18 mouse cellular contexts compared by ENCODE assay signal in the genomic region with DNA sequence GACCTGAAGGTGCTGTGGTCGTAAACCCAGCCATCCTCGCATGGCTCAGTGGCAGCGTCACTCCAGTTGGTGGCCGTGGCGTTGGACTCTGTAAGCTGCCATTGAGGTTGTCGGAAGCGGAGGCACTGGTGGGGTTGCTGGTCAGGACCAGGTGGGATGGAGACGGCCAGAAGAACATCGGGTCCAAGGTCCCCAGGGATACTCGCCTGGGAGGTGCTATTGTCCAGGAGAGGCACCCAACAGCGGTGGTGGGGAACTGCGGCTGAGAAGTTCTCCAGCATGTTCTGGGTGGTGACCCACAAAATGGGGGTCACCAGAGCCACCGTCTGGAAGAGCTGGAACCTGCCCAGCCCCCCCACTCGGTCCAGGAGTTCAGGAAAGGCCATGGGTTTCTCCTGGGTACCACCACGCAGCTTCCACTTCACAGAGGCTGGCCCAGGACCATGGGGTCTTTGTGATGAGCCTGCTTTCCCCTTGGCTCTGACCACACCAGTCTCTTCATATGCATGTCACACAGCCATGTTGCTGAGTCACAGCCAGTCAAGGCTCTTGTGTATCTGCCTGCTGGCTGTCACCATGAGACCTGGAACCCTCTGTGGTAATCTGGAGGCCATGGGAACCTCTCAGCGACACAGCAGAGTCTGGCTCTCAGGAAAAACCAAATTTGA. TPM values are rescaled to one million over a fixed set of nuclear protein-coding genes. Genes with fewer than 3 reads are reported as not detected.
DNase-seq lines count a peak whose midpoint lies in the region; ATAC-seq and TF ChIP-seq lines count a peak whose summit lies in the region.
"Had no signal": no experiment of that assay in that cellular context is flagged by ENCODE, and none has a peak within 500 bp of the region (broad histone marks: within the 10 kb centered on the region; RNA-seq: fewer than 3 reads in every experiment).

A gene (minus strand): TSS at position 666 of the 668 bp plus-strand sequence.

- H3K9me3 ChIP-seq in kidney, embryonic 16.5 days (ENCODE audit: low read length): no peaks in the 10 kb centered on the region
- H3K9me3 ChIP-seq: embryonic facial prominence, embryonic 15.5 days had no signal

- peak within 1 kb of the TSS; percentile 14 for H3K4me2 ChIP-seq in kidney, embryonic 16.5 days (replicated peaks; ENCODE audit: low read depth, low read length)
- H3K4me2 ChIP-seq: embryonic facial prominence, embryonic 15.5 days had no signal

- H3K4me1 ChIP-seq in kidney, adult 2 months (ENCODE audit: control insufficient read depth, insufficient read depth, low read length): peaks cover 20% of the 10 kb centered on the region
- H3K4me1 ChIP-seq in kidney, embryonic 16.5 days (ENCODE audit: insufficient read depth, low read length): no peaks in the 10 kb centered on the region
- H3K4me1 ChIP-seq: embryonic facial prominence, embryonic 15.5 days had no signal

- H3K4me3 ChIP-seq in kidney, adult 2 months (ENCODE audit: insufficient read depth, low read depth, low read length): peak within 1 kb of the TSS; percentile 62
- peak within 1 kb of the TSS; percentile 18 for H3K4me3 ChIP-seq in kidney, embryonic 16.5 days (ENCODE audit: low read length)
- H3K4me3 ChIP-seq: embryonic facial prominence, embryonic 15.5 days; left cerebral cortex, adult 2 months had no signal

- no peaks in the 10 kb centered on the region for H3K27me3 ChIP-seq in kidney, adult 2 months (replicated peaks; ENCODE audit: control insufficient read depth, insufficient read depth, low read length)
- H3K27me3 ChIP-seq in kidney, embryonic 16.5 days (ENCODE audit: insufficient read depth, low read length): no peaks in the 10 kb centered on the region
- H3K27me3 ChIP-seq: embryonic facial prominence, embryonic 15.5 days had no signal

- TF ChIP-seq POLR2A in kidney, adult 2 months (IDR thresholded peaks at IDR 0.05; ENCODE audit: low read depth, low read length): peak; percentile 3

- H3K27ac ChIP-seq in kidney, adult 2 months (ENCODE audit: insufficient read depth, low read depth, low read length): peak within 1 kb of the TSS; percentile 86
- H3K27ac ChIP-seq in kidney, embryonic 16.5 days (ENCODE audit: low read length): peak within 1 kb of the TSS; percentile 66
- H3K27ac ChIP-seq: embryonic facial prominence, embryonic 15.5 days; left cerebral cortex, adult 2 months had no signal

- no peak for TF ChIP-seq CTCF in kidney, adult 2 months (conservative IDR thresholded peaks at IDR 0.05; ENCODE audit: insufficient read depth, insufficient read length, low read depth, low read length)

- no peaks in the 10 kb centered on the region for H3K36me3 ChIP-seq in kidney, adult 2 months (ENCODE audit: control insufficient read depth, insufficient read depth, low read length)
- H3K36me3 ChIP-seq in kidney, embryonic 16.5 days (ENCODE audit: insufficient read depth, low read length): no peaks in the 10 kb centered on the region
- H3K36me3 ChIP-seq: embryonic facial prominence, embryonic 15.5 days had no signal

- no peak; the same call in 1 of the 2 replicates for ATAC-seq in kidney, embryonic 16.5 days (ENCODE audit: low FRiP score, low TSS enrichment)
- no peak for ATAC-seq in CD4-positive, CD25-positive, alpha-beta regulatory T cell, adult 4 months

- DNase-seq in cerebellum, adult 11-12 months: peak; percentile 51
- DNase-seq in cerebellum, postnatal 4 days (ENCODE audit: low spot score in 2 of 2): no peak
- peak; percentile 57 for DNase-seq in kidney, adult 2 months
- no peak for DNase-seq in kidney, postnatal 10 days
- DNase-seq in right cerebral cortex, postnatal 10 days (ENCODE audit: low spot score in 2 of 2): peak; percentile 43 to 72
- DNase-seq in right cerebral cortex, adult 18-20 months: no peak
- DNase-seq: B cell, adult 2 months; gastrocnemius, postnatal 10 days; heart, postnatal 4 days; lung, adult 18-20 months; lung, postnatal 4 days; retina, postnatal 1 day; thymus, adult 2 months had no signal

- WGBS in kidney, adult 2 months: 52% methylated on average over 16 of the region's 16 CpGs
- 74% methylated on average over 16 of the region's 16 CpGs for WGBS in kidney, embryonic 16.5 days

- no peak within 1 kb of the TSS for H3K9ac ChIP-seq in kidney, embryonic 16.5 days (replicated peaks; ENCODE audit: low read length)
- H3K9ac ChIP-seq: embryonic facial prominence, embryonic 15.5 days had no signal

RNA-seq across cellular contexts. Expression of the gene that starts here (rescaled TPM):
- 1,526 and 1,915 TPM in 2 replicates for polyA plus RNA-seq in kidney, adult 2 months (2012; rRNA removed)
- polyA plus RNA-seq in kidney, embryonic 16.5 days (2015; fragmentation: Nextera tagmentation; extraction: Ambion mirVana): 27.4 and 27.7 TPM in 2 replicates
- polyA plus RNA-seq in CD4-positive, CD25-positive, alpha-beta regulatory T cell, adult 4 months (2017; shearing (Covaris generic)): not detected
- polyA plus RNA-seq: embryonic facial prominence, embryonic 15.5 days; limb, embryonic 14.5 days had no signal

Comparison
In these comparisons a context has a peak if more than half of its experiments do, and no peak if none do; other contexts are left out.
1. RNA of the gene that starts here (polyA plus RNA-seq): 1,526 to 1,915 TPM in kidney, adult 2 months; 27.4 to 27.7 TPM in kidney, embryonic 16.5 days and not detected in CD4-positive, CD25-positive, alpha-beta regulatory T cell, adult 4 months; every median in the first group is over 10 times any median in the second.
2. DNase-seq: peak in cerebellum, adult 11-12 months (single experiment), kidney, adult 2 months (single experiment) and right cerebral cortex, postnatal 10 days (2 of 2); none in cerebellum, postnatal 4 days (0 of 2), kidney, postnatal 10 days (single experiment) and right cerebral cortex, adult 18-20 months (single experiment).